Comparison of ENCODE assay signal across 8 mouse cellular contexts in the genomic region with DNA sequence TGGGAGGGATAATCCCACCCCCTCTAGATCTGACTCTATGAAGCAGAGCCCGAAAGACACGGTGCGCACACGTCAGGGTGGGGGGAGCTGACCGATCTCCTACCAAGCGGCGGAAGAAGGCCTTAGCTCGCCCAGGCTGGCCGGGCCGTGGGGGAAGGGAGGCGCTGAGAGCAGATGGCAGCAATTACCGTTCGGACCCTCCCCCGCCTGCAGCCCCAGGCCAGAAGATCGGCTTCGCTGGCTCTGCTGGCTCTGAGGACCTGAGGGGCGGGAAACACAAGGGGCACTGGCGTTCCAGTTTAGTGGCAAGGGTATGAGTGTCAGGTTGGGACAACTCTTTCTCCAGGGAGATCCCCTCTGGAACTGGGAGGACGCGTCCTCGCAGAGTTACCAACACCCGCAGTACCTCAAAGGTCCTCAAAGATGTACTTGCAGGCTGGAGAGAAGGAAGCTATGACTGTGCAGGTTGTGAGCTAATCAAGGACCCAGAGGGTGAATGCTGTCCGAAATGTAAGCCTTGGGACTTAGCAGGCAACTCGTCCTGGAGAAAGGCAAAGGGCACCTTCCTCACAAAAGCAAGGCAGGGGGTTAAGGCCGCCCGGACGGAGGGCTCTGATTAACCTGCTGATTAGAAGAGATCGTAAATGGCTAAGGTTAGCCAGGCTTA. TPM values are rescaled to one million over a fixed set of nuclear protein-coding genes. Genes with fewer than 3 reads are reported as not detected.
A peak's percentile ranks its signal among the peaks of the same experiment; 100 is the strongest.
DNase-seq lines count a peak whose midpoint lies in the region; ATAC-seq and TF ChIP-seq lines count a peak whose summit lies in the region.

No protein-coding gene starts in this region.

- H3K27ac ChIP-seq in heart, embryonic 13.5 days (replicated peaks) = no peak overlapping the region
- H3K27ac ChIP-seq in heart, postnatal 0 days (ENCODE audit: low read depth) = no peak overlapping the region

- H3K4me1 ChIP-seq in heart, embryonic 13.5 days = peaks cover 19% of the 10 kb centered on the region
- H3K4me1 ChIP-seq in heart, postnatal 0 days (ENCODE audit: control insufficient read depth, insufficient read depth) = no peaks in the 10 kb centered on the region; the same call in 1 of the 2 replicates

- intact Hi-C loops in heart, postnatal 14 days (cut with DNase I) = no loop called here
- intact Hi-C loops in gastrocnemius, postnatal 36 days (cut with DNase I) = no loop called here

- TF ChIP-seq EP300 in heart, postnatal 0 days (IDR thresholded peaks at IDR 0.05; ENCODE audit: low read depth) = no peak

- H3K9me3 ChIP-seq in heart, embryonic 13.5 days = no peaks in the 10 kb centered on the region
- no peaks in the 10 kb centered on the region for H3K9me3 ChIP-seq in heart, postnatal 0 days (replicated peaks; ENCODE audit: control insufficient read depth, low read length)

- peak overlapping the region; percentile 70 for H3K4me2 ChIP-seq in heart, embryonic 13.5 days
- H3K4me2 ChIP-seq in heart, postnatal 0 days (ENCODE audit: low read depth, low read length) = peak overlapping the region; percentile 45

- TF ChIP-seq CTCF in heart, postnatal 0 days (IDR thresholded peaks at IDR 0.05; ENCODE audit: low read depth) = no peak

- peaks cover 47% of the 10 kb centered on the region for H3K27me3 ChIP-seq in heart, embryonic 13.5 days (replicated peaks)
- H3K27me3 ChIP-seq in heart, postnatal 0 days (ENCODE audit: control insufficient read depth, insufficient read depth, low read length) = peaks cover 18% of the 10 kb centered on the region; the same call in 1 of the 2 replicates

- ATAC-seq in heart, embryonic 13.5 days (ENCODE audit: extremely low read depth, insufficient number of reproducible peaks, low FRiP score, low TSS enrichment) = peak; percentile 21; the same call in 1 of the 2 replicates
- no peak for ATAC-seq in heart, postnatal 0 days (ENCODE audit: insufficient read depth, low read depth)

- no peak for DNase-seq in heart, postnatal 14 days
- peak; percentile 18 to 29 for DNase-seq in cerebellum, postnatal 36 days
- no peak for DNase-seq in heart, postnatal 0 days (ENCODE audit: low spot score)
- peak; percentile 26 to 49 for DNase-seq in lung, postnatal 4 days
- peak; percentile 77 for DNase-seq in yolk sac, embryonic 10.5 days (ENCODE audit: low spot score)
- DNase-seq in thymus, postnatal 14 days = no peak
- no peak for DNase-seq in gastrocnemius, postnatal 36 days

- peak overlapping the region; percentile 70 for H3K9ac ChIP-seq in heart, embryonic 13.5 days
- no peak overlapping the region for H3K9ac ChIP-seq in heart, postnatal 0 days (replicated peaks; ENCODE audit: low read depth, low read length)

- H3K36me3 ChIP-seq in heart, embryonic 13.5 days = no peaks in the 10 kb centered on the region
- no peaks in the 10 kb centered on the region for H3K36me3 ChIP-seq in heart, postnatal 0 days (replicated peaks; ENCODE audit: control insufficient read depth, insufficient read depth, low read length)

- peak overlapping the region; percentile 41 for H3K4me3 ChIP-seq in heart, embryonic 13.5 days
- H3K4me3 ChIP-seq in heart, postnatal 0 days (ENCODE audit: low read depth, low read length) = peak overlapping the region; percentile 17; the same call in 1 of the 2 replicates

- WGBS in heart, embryonic 13.5 days = 5% methylated on average over 28 of the region's 28 CpGs
- WGBS in heart, postnatal 0 days = 11% methylated on average over 28 of the region's 28 CpGs

RNA-seq across cellular contexts. Expression of gene Ankrd33, which starts 17.4 kb away (rescaled TPM):
- polyA plus RNA-seq in heart, embryonic 13.5 days (2015; fragmentation: Nextera tagmentation; extraction: Ambion mirVana) = not detected in 2 replicates
- total RNA-seq in heart, postnatal 14 days (2021) = not detected
- not detected in 2 replicates for total RNA-seq in heart, postnatal 0 days (2014; rRNA removed; ENCODE audit: low replicate concordance)
- not detected in 2 replicates for polyA plus RNA-seq in heart, postnatal 0 days (2015; fragmentation: Nextera tagmentation; extraction: Ambion mirVana)
- total RNA-seq in gastrocnemius, postnatal 36 days (2021) = not detected

RNA-seq across cellular contexts. Expression of gene Fignl2, which starts 19.8 kb away (rescaled TPM):
- 0.08 and 0.09 TPM in 2 replicates for polyA plus RNA-seq in heart, embryonic 13.5 days (2015; fragmentation: Nextera tagmentation; extraction: Ambion mirVana)
- total RNA-seq in heart, postnatal 14 days (2021) = 1 to 10 TPM; 2.3 to 2.8 TPM
- 3.9 and 4.1 TPM in 2 replicates for total RNA-seq in heart, postnatal 0 days (2014; rRNA removed; ENCODE audit: low replicate concordance)
- polyA plus RNA-seq in heart, postnatal 0 days (2015; fragmentation: Nextera tagmentation; extraction: Ambion mirVana) = 0.05 and 0.12 TPM in 2 replicates
- total RNA-seq in gastrocnemius, postnatal 36 days (2021) = under 1 TPM; 0.54 to 0.74 TPM

RNA-seq across cellular contexts. Expression of gene Acvrl1, which starts 30.2 kb away (rescaled TPM):
- polyA plus RNA-seq in heart, embryonic 13.5 days (2015; fragmentation: Nextera tagmentation; extraction: Ambion mirVana) = 7.0 and 7.4 TPM in 2 replicates
- total RNA-seq in heart, postnatal 14 days (2021) = 10 to 100 TPM; 28.5 to 31.5 TPM
- 18.6 and 36.0 TPM in 2 replicates for total RNA-seq in heart, postnatal 0 days (2014; rRNA removed; ENCODE audit: low replicate concordance)
- 9.3 and 10.4 TPM in 2 replicates for polyA plus RNA-seq in heart, postnatal 0 days (2015; fragmentation: Nextera tagmentation; extraction: Ambion mirVana)
- total RNA-seq in gastrocnemius, postnatal 36 days (2021) = 1 to 10 TPM; 8.5 to 9.2 TPM

RNA-seq across cellular contexts. Expression of gene Gm47841, which starts 50.9 kb away (rescaled TPM):
- not detected in 2 replicates for polyA plus RNA-seq in heart, embryonic 13.5 days (2015; fragmentation: Nextera tagmentation; extraction: Ambion mirVana)
- total RNA-seq in heart, postnatal 14 days (2021) = not detected
- not detected in 2 replicates for total RNA-seq in heart, postnatal 0 days (2014; rRNA removed; ENCODE audit: low replicate concordance)
- polyA plus RNA-seq in heart, postnatal 0 days (2015; fragmentation: Nextera tagmentation; extraction: Ambion mirVana) = not detected in 2 replicates
- total RNA-seq in gastrocnemius, postnatal 36 days (2021) = not detected

Comparison
In these comparisons a context has a peak if more than half of its experiments do, and no peak if none do; other contexts are left out.
1. DNase-seq: peak in cerebellum, postnatal 36 days (2 of 2), lung, postnatal 4 days (2 of 2) and yolk sac, embryonic 10.5 days (single experiment); none in heart, postnatal 14 days (0 of 2), heart, postnatal 0 days (single experiment), thymus, postnatal 14 days (single experiment) and gastrocnemius, postnatal 36 days (0 of 2).